Mouse (Mus musculus): Measurements from ENCODE around the gene Proser3. TPM values are rescaled to one million over a fixed set of nuclear protein-coding genes. Genes with fewer than 3 reads are reported as not detected.

Gene Proser3
- 11.0 and 12.0 TPM in 2 replicates for polyA plus RNA-seq (2012; rRNA removed)

DNA sequence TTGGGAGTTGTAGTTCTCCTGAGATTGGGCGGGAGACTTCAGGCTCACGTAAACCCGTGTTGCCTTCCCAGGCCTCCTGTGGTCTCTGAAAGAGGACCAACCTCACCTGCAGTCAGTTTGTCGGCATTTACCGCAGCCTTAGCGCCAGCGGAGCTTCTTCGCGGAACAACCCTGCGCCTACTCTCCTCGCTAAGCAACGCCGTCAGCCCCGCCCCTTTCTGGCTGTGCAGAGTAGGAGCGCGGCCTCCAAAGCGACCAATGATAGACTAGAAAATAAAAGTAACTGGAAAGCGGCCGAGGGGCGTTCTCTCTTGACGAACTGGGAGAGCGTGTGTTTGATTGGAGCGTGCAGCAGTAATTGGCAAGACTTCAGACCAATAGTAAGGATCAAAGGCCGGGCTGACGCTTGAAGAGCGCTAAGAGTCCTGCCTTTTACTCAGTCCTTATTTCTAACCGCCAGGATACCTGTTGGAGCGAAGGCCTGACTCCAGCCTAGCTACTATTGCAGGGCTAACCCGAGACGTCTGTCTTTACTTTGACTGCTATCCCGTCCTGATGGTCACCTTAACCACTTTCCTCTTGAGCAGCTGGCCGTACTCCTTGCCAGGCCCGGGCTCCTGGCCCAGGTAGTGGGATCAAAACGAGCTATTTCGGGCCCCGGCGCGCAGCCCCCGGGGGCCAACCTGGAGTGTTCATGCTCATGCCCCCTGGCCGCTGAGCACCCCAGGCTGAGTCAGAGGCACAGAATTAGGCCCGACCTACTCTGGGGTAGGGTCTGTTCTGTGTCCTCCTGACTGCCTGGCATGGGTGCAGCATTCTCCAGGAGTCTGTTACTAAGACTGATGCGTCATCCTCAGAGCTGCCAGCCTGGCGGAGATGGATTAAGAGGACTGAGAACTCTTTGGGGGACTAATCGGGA is at the start of gene Proser3, which contains the start of gene Hspb6:
Gene Proser3, minus strand, starts transcription at position 198 of the 919 bp plus-strand sequence.
Gene Hspb6, plus strand, starts transcription at position 77 of the 919 bp plus-strand sequence.
- peak; percentile 85 for DNase-seq (ENCODE audit: low spot score)

GRCm38 (mm10) chr7:30600651-30601050 is 48.6 kb upstream of the Proser3 start:
- DNase-seq (ENCODE audit: low spot score): peak; percentile 57

DNA sequence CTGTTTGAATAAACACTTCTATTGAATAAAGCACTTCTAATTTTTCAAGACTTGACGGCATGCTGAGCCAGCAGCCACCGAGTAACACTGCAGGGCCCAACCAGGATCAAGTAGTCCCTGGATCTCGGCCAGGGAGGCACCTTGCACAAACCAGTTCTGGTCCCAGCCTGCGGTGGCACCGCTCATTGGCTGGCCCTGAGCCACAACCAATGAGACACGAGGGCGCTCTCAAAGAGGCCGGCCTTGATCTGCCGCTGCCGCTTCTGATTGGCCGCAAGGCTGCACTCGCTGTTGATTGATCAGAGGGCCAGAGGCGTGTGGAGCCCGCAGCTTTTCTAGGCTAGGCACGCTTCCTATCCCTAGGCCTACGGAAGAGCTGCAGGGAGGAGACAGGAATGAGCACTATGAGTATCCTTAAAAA is 47.8 kb upstream of the Proser3 start:
- DNase-seq (ENCODE audit: low spot score): peak; percentile 72

DNA sequence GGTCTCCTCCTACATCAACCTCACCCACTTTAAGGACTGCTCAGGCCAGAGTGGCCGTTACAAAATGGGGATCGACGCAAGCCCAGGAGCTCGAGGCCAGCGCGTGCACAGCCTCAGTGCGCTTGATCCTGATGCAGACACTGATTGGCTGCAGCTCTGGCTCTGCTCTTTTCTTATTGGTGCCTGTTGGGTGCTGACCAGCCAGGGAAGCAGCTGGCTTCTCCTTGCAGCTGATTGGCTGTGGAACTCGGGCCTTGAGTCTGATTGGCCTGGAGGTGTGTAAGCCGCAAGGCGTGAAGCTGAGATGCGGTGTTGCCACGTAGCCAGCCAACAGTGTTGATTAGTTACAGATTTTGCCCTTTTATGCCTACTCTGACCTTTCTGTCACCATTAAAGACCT is 46.7 kb upstream of the Proser3 start, which contains the start of gene Zbtb32:
Gene Zbtb32, minus strand, starts transcription at position 124 of the 400 bp plus-strand sequence.
- DNase-seq (ENCODE audit: low spot score): no peak

DNA sequence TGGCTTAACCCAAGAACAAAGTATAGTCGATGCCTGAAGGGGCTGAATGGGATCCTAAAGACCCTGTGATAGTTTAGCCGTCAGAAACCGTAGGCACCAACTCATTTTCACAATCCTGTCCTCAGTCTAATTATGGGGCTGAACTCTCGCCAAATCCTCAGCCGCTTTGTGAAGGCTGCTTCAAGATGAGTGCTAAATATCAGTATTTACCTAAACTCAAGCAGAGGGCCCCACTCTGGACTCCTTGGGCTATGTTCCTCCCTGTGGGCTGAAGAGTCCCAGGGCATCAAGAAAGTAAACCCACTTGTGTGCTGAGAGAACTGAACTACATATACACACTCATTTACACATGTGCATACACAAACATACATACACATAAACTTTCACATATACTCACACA is 44.7 kb upstream of the Proser3 start:
- DNase-seq (ENCODE audit: low spot score): no peak

DNA sequence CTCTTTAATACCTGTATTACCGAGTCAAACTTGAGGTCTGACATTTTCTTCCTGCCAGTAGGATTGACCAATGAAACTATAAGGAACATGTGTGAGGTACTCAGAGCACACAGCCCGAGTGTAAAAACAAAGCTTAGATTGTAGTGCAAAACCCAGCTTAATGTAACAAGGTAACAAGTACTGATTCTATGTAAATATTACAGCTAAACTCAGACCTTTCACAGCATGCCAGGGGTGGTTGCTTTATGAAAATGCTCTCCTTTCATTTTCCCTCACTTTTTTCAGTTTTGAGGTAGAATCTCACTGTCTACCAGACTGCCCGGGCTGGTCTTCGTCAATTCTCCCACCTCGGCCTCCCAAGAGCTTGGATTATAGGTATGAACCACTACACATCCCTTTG is 44.0 kb upstream of the Proser3 start:
- no peak for DNase-seq (ENCODE audit: low spot score)

DNA sequence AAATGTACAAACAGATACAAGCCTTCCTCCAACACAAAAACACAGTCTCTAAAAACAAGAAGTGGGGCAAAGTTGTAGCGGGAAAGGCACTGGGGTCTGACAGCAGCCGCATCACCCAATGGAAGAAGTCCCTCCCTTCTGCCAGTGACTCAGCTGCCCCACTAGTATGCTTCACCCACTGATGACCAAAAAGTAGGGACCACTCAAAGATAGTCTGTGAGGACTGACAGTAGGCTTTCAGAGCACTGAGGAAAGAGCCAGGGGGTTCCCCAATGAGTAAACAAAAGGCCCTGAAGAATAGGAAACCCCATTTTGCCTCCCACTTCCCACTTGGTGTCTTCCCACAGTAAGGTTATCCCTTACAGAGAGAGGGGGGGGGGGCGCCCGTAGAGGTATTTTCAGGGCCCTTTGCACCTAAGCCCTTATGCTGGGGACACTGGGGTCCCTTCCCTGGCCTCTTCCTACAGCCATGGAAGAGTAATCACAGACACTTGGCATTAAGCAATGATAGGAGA is 42.5 kb upstream of the Proser3 start:
- DNase-seq (ENCODE audit: low spot score): no peak

GRCm38 (mm10) chr7:30593579-30594509 is 41.7 kb upstream of the Proser3 start:
- DNase-seq (ENCODE audit: low spot score): no peak

GRCm38 (mm10) chr7:30592772-30593423 is 40.8 kb upstream of the Proser3 start:
- DNase-seq (ENCODE audit: low spot score): no peak

DNA sequence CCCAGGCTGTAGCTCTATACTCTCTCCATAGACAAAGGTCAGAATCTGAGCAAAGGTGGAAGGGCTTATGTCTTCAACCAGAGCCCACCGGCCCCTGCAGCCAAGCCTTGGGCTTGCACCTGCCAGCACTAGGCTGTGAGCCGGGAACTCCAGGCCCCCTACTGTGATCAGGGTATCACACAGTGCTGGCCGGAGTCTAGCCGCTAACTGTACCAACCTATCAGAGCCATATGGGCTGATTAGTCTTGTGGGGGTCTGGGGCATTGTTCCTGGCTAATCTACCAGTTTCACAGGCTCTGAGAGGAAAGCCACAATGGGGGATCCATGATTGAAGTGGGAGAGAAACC is 39.5 kb upstream of the Proser3 start:
- DNase-seq (ENCODE audit: low spot score): no peak

- DNase-seq (ENCODE audit: low spot score): no peak
Measured at GRCm38 (mm10) chr7:30590927-30591604, 39.0 kb upstream of the Proser3 start.

DNA sequence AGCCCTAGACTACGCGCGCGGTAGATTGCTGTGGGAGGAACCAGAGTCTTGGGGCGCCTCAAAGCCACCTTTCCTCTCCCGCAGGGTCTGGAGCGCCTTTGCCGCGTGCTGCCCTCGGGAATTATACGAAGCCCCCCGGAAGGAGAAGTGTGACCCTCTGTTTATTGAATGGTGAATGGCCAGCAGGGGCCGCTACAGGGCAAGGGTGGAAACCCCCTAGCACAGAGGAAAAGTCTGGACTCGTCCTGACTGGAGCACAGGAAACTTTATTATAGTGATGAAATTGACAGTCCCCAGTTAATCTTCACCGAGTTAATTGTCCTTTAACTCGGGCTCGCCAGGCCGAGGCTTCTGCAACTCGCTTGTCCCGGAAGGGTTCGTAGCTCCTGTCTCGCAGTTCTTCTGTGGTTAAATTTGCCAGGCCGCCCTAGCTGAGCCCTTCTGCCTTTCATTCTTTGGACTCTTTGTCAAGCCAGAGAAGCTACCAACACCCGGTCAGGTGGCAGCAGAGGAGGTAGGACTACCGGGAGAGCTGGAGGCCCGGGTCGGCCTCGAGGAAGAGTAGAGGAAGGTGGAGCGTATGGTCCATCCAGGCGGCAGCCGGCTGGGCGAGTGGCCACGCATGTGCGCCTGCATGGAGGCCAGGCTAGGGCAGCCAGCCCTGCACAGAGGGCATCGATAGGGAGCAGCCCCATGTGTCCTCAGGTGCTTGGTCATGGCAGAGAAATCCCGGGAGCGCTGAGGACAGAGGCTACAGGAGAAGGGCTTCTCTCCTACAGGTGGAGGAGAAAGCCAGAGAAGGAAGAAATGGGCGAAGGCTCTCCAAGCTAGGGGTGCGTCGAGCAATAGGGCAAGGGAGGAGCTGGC is 37.6 kb upstream of the Proser3 start:
- peak; percentile 79 for DNase-seq (ENCODE audit: low spot score)

DNA sequence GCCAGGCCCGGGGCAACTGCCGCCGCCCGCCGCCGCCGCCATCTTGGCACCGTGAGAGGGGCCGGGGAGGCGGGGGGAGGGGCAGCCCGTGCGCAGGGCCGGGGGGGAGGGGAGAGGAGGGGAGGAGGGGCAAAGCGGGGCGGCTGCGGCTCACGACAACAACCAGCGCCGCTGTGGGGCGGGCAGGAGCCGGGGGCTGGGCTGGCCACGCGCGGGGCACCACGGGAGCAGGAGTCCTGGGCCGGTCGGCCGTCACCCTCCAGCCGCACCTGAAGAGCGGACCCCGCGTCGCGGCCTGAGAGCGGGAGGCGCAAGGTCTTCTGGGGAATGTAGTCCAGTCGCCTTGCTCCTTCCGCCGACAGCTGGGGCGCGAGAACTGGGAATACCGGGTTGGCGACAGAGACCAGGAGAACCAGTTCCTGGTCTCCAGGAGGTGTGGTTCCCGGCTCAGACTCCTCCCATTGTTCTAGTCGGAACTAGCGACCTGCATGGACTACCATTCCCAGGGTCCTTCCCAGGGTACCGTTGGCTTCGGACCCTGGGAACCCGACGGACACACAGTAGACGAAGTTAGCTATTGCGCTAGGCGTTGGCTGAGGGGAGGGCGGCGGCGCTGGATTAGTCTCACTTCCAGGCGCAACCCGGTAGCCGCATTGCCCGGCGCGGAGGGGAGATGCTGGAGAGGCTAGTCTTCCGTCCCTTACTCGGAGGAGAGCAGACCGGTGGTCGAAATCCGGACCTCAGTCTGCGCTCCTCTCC is 36.8 kb upstream of the Proser3 start, which contains the start of gene Kmt2b:
Gene Kmt2b, minus strand, starts transcription at position 51 of the 759 bp plus-strand sequence.
- DNase-seq (ENCODE audit: low spot score): peak; percentile 95

DNA sequence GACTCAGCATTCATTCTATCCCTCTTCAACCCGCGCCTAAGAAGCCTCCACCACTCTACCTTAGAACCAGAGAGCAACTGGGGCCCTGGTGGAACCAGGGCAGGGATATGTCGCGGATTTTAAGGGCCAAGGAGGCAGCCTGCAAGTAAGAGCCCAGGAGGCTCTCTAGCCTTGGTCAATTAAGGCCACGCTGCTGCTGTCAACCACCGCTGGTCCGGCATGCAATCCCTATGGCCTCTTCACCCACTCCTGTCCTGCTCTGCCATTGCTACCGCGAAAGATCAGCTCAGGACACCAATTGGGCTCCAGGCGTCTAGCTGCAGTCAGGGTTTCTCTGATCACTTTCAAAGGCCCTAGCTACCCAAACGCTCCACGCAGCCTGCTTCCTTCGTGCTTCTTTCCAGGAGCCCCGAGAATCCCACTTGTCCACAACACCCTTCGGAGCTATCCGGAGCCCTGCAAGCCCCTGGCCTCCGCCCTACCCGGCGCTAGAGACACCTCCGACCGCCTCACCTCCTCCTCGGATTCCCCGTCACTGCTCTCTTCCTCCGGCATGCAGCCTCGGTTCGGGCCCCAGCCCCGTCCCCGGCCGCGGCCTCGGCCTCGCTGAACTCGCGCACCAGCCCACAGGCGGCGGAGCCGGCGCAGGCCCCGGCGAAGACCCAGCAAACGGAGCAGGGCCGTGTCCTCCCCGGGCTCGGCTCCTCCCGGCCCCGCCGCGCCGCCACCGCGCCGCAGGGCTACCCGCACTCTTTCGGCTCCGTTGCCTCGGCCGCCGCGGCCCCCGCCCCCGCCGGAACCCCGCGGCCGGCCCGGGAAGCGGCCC is 36.0 kb upstream of the Proser3 start:
- DNase-seq (ENCODE audit: low spot score): peak; percentile 70

DNA sequence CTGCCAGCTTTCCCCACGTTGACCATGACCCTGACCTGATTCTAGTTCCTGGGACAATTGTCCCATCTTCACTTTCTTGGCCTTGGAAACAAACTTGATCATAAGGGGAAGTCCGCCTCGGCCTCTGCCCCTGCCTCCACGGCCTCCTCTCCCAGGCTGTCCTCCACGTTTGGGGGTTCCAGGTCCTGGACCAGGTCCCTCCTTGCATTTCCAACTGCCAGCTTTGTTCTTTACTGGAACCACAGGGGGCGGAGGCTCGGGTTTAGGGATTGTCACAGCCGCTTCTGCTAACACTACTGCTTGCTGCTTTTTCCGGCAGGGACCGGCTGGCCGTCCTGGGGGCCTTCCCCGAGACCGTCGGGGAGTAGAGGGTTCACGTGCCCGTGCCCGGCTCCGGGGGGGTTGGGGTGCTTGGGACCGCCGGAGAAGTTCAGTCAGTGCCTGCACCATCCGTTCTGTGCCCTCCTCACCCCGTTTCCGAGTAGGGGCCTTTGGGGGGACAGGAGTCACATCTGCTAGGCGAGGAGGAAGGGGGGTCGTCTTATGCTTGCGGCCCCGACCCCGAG is 34.4 kb upstream of the Proser3 start:
- no peak for DNase-seq (ENCODE audit: low spot score)

DNA sequence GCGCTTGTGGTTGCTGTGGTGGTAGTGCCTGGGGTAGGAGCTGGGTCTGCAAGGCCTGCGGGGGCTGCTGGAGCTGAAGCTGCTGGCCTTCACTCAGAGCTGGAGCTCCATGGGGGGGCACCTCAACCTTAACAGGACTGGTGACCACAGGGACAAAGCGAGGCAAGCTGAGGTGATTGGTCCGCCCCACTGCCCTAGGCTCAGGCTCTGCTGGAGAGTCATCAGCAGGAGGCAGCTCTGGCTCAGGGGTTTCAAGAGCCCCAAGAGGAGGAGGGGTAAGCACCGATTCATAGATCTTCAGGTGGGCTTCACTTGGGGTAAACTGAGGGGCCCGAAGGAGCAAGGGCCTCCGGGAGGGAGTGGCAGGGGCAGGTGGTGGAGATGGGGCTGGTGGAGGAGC is 33.1 kb upstream of the Proser3 start:
- no peak for DNase-seq (ENCODE audit: low spot score)

GRCm38 (mm10) chr7:30584339-30584738 is 32.2 kb upstream of the Proser3 start:
- DNase-seq (ENCODE audit: low spot score): no peak

DNA sequence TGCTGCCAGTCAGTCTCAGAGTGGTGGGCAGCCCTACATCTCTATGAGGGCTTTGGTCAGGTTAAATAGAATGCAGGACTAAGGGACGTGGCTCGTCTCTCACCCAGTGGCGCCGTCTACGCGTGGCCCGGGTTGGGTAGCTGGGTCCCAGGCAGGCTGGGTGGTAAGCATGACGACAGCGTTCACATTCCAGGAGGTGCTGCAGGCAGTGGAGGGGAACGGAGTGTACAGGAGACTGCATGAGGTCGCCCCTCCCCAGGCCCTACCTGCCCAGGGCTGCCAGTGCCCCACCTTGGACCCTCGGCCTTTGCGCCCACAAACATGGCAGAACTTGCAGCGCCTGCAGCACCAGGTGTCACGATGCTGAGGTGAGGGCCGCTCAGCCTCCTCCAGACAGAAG is 29.4 kb upstream of the Proser3 start:
- no peak for DNase-seq (ENCODE audit: low spot score)
